Mouse (Mus musculus): ENCODE measurements around the gene Kcnv2.

Kcnv2 gene

GRCm38 (mm10) chr19:27363891-27364290 is 41.5 kb downstream of the Kcnv2 start:
- DNase-seq (ENCODE audit: low read depth in 2 of 2, low spot score in 2 of 2): no peak

DNA sequence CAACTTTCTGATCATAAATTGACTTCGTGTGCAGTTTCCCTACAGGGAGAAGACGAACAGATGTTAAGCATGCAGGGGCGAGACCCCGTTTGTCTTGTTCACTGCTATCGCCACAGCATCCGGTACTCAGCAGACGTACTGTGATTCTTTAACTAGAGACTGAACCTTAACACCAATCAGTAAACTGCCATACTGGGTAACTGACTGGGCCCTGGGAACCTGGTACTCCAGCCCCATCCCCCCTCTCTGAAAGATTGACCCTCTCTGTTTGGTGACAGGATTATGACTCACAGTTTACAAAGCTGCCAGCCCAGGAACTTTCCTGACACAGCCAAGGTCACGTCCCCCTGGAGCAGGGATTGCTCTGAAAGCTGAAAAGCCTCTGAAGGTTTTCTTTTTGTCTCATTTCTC is 42.1 kb downstream of the Kcnv2 start:
- no peak for DNase-seq (ENCODE audit: low read depth in 2 of 2, low spot score in 2 of 2)

GRCm38 (mm10) chr19:27366113-27366746 is 43.8 kb downstream of the Kcnv2 start:
- DNase-seq (ENCODE audit: low read depth in 2 of 2, low spot score in 2 of 2): no peak

- no peak for DNase-seq (ENCODE audit: low read depth in 2 of 2, low spot score in 2 of 2)
Observed at GRCm38 (mm10) chr19:27369461-27370135, 47.2 kb downstream of the Kcnv2 start.

DNA sequence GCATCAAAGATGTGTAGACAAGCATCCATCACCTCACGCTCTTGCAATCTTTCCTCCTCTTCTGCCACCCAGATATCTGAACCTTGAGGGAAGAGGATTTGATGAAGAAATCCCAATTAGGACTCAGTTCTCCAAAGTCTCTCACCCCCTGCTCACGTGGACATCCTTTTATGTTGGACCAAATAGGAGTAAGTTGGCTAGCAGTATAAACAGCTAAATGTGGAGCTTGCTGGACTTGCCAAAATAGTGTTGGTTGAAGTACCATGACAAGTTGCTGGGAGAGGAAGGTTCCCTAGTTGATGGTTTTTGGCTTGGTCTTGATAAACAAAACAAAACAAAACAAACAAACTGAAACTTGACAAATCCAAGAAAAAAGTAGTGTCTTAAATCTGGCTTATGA is 47.8 kb downstream of the Kcnv2 start:
- DNase-seq (ENCODE audit: low read depth in 2 of 2, low spot score in 2 of 2): no peak

GRCm38 (mm10) chr19:27370784-27371183 is 48.4 kb downstream of the Kcnv2 start:
- no peak for DNase-seq (ENCODE audit: low read depth in 2 of 2, low spot score in 2 of 2)

- DNase-seq (ENCODE audit: low read depth in 2 of 2, low spot score in 2 of 2): no peak
Observed at GRCm38 (mm10) chr19:27379712-27380401, 57.5 kb downstream of the Kcnv2 start.

DNA sequence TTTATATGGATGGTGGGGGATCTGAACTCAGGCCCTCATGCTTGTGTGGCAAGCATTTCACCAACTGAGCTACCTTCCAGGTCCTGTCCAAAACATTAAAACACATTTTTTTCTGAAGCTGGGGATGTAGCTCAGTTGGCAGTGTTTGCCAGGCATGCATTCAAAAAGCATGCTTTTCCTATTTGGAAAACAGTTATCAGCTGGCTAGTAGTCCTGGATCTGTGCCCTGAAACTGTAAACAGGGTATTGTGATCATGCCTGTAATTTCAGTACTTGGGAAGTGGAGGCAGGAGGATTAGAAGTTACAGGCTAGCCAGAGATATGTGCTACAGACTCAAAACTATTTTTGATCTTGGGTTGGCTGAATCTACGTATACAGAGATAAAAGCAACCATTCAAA is 59.7 kb downstream of the Kcnv2 start:
- DNase-seq (ENCODE audit: low read depth in 2 of 2, low spot score in 2 of 2): no peak

DNA sequence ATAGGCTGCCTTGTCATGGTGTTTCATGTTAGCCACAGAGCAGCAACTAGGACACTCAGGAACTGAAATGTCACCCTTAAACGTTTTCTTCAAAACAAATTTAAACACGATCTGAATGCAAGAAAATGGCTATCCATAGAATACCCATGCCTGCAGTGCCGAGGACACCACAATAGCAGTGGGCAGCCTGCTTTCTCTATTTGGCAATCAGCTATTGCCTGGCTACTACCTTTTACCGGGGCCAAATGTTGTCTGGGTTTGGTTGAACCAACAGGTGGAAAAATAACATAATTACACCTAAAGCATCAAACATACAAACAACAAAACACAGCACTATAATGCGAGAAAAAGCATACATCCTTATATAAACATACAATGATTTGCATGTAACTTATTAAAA is 60.9 kb downstream of the Kcnv2 start:
- no peak for DNase-seq (ENCODE audit: low read depth in 2 of 2, low spot score in 2 of 2)

DNA sequence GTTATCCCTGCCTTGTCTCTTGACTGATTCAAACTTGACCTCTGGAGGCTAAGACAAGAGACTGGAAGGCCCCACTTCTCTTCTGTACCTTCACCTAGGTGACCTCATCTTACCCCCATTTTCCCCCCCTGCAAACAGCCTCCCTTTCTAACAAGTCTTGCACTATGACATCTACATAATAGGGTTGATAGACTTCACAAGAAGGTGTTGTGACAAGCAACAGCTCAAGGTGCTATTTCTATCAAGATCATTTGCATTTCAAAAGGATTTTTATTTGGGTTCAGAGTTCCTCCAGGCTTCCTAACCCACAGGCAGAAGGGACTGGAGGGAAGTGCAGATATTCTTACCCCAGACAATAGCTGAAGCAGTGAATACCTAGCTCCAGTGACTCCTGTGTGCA is 62.9 kb downstream of the Kcnv2 start:
- no peak for DNase-seq (ENCODE audit: low read depth in 2 of 2, low spot score in 2 of 2)

Measured in CD8-positive naive resting alpha-beta T cell, adult 2 months (primary cell).